Mouse (Mus musculus) liver, adult 2 months (tissue): ENCODE measurements around the gene Zfc3h1. TPM values are rescaled to one million over a fixed set of nuclear protein-coding genes. Genes with fewer than 3 reads are reported as not detected.

Experiments used
- DNase-seq: peaks from one replicate; pipeline ENCODE4 v3.0.0-alpha.2; 2011; ENCODE audit warnings: low read depth, low spot score; ENCODE audit errors: extremely low read depth
- H3K27ac ChIP-seq: fragments of 200-500 bp; replicated peaks from 2 replicates; pipeline ENCODE4 v1.5.1; 2012; ENCODE audit warnings: low read depth, mild to moderate bottlenecking, control low read depth, inconsistent platforms, low read length; ENCODE audit not compliant: insufficient read depth
- H3K27me3 ChIP-seq: fragments of 200-500 bp; 2 replicates; pipeline ENCODE4 v1.6.1; 2012; ENCODE audit warnings: mild to moderate bottlenecking, moderate library complexity, low read length, inconsistent platforms; ENCODE audit not compliant: control insufficient read depth, insufficient read depth
- H3K36me3 ChIP-seq: fragments of 200-500 bp; 2 replicates; pipeline ENCODE4 v1.6.1; 2012; ENCODE audit warnings: low read length, inconsistent platforms; ENCODE audit not compliant: control insufficient read depth, insufficient read depth
- H3K4me1 ChIP-seq: fragments of 200-500 bp; 2 replicates; pipeline ENCODE4 v1.6.1; 2011; ENCODE audit warnings: low read length; ENCODE audit not compliant: control insufficient read depth, insufficient read depth
- H3K4me3 ChIP-seq: fragments of 200-500 bp; 2 replicates; pipeline ENCODE4 v1.5.1; 2011; ENCODE audit warnings: low read depth, mild to moderate bottlenecking, control low read depth, low read length, moderate library complexity; ENCODE audit not compliant: insufficient read depth
- H3K79me2 ChIP-seq: fragments of 200-500 bp; 2 replicates; pipeline ENCODE4 v1.6.1; 2012; ENCODE audit warnings: inconsistent platforms, mild to moderate bottlenecking, low read length, moderate library complexity; ENCODE audit not compliant: control insufficient read depth, insufficient read depth
- H3K9ac ChIP-seq: fragments of 200-500 bp; 2 replicates; pipeline ENCODE4 v1.6.1; 2012; ENCODE audit warnings: low read depth, mild to moderate bottlenecking, control low read depth, inconsistent platforms, low read length
- CTCF ChIP-seq: fragments of 200-500 bp; IDR thresholded peaks from 2 replicates; pipeline ENCODE4 v1.5.1; 2011; ENCODE audit warnings: low read depth, low read length, control low read depth
- POLR2A ChIP-seq: fragments of 200-500 bp; IDR thresholded peaks from 2 replicates; pipeline ENCODE4 v1.6.1; 2011; ENCODE audit warnings: low read length, control low read depth; ENCODE audit not compliant: insufficient read depth; ENCODE audit errors: extremely low read depth
- WGBS: fragments of 180-500 bp; shearing (Covaris S2); methylation state at CpG from one replicate; pipeline ENCODE4 v1.1.7; 2018; 5-methylcytosine and 5-hydroxymethylcytosine counted together
- polyA plus RNA-seq: library from polyadenylated mRNA; depleted of rRNA; stranded (reverse); fragments of >200 nt; gene quantifications from 2 replicates; pipeline ENCODE4 v1.2.3, GENCODE M21; 2012; rRNA removed
- total RNA-seq: library from RNA; depleted of rRNA; stranded (reverse); fragments of >200 nt; gene quantifications from 2 replicates; pipeline ENCODE4 v1.2.3, GENCODE M21; 2014; rRNA removed

Zfc3h1 gene
- total RNA-seq = 28.3 and 31.6 TPM in 2 replicates
- 6.0 and 7.9 TPM in 2 replicates for polyA plus RNA-seq

- Histone ChIP-seq H3K27me3 (no peaks in the 10 kb centered on the region), H3K4me3 (peak within 1 kb of the TSS; percentile 87), H3K9ac (peak within 1 kb of the TSS; percentile 93), H3K36me3 (peaks cover 5% of the 10 kb centered on the region; the same call in 1 of the 2 replicates), H3K27ac (peak within 1 kb of the TSS; percentile 83), H3K79me2 (peaks cover 21% of the 10 kb centered on the region; the same call in 1 of the 2 replicates), H3K4me1 (peaks cover 14% of the 10 kb centered on the region)
- peak; percentile 97 for DNase-seq
- WGBS = under 1% methylated on average over 65 of the region's 65 CpGs
- TF ChIP-seq POLR2A (peak; percentile 87), CTCF (peak; percentile 68)
Observed at GRCm38 (mm10) chr10:115384221-115385017, at the start of gene Zfc3h1, which contains the start of gene Thap2. TSS of gene Zfc3h1 (plus strand) at chr10:115384959. TSS of gene Thap2 (minus strand) at chr10:115384443.

- Histone ChIP-seq H3K79me2 (no peaks in the 10 kb centered on the region), H3K4me1 (peaks cover 2% of the 10 kb centered on the region), H3K9ac (no peak overlapping the region), H3K36me3 (peaks cover 18% of the 10 kb centered on the region; the same call in 1 of the 2 replicates), H3K27ac (peak overlapping the region; percentile 79), H3K4me3 (no peak overlapping the region), H3K27me3 (no peaks in the 10 kb centered on the region)
- DNase-seq = peak; percentile 58
- no peak for TF ChIP-seq CTCF
- no peak for TF ChIP-seq POLR2A
- WGBS = 50% methylated on average over 4 of the region's 4 CpGs
Observed at GRCm38 (mm10) chr10:115336901-115337300, 47.9 kb upstream of the Zfc3h1 start.

- Histone ChIP-seq H3K27ac (no peak overlapping the region), H3K27me3 (no peaks in the 10 kb centered on the region), H3K4me3 (no peak overlapping the region), H3K4me1 (peaks cover 2% of the 10 kb centered on the region), H3K79me2 (no peaks in the 10 kb centered on the region), H3K36me3 (peaks cover 34% of the 10 kb centered on the region), H3K9ac (no peak overlapping the region)
- TF ChIP-seq CTCF (no peak), POLR2A (no peak)
- 95% methylated on average over 7 of the region's 7 CpGs for WGBS
- DNase-seq = no peak
Observed at GRCm38 (mm10) chr10:115339820-115340328, 44.9 kb upstream of the Zfc3h1 start.

GRCm38 (mm10) chr10:115342771-115343425 is 41.9 kb upstream of the Zfc3h1 start:
- Histone ChIP-seq H3K4me1 (no peaks in the 10 kb centered on the region; the same call in 1 of the 2 replicates), H3K27me3 (no peaks in the 10 kb centered on the region), H3K79me2 (no peaks in the 10 kb centered on the region), H3K36me3 (peaks cover 39% of the 10 kb centered on the region), H3K9ac (no peak overlapping the region), H3K4me3 (no peak overlapping the region), H3K27ac (no peak overlapping the region)
- 93% methylated on average over 4 of the region's 4 CpGs for WGBS
- TF ChIP-seq POLR2A (no peak), CTCF (no peak)
- DNase-seq = no peak

- H3K79me2 ChIP-seq = no peaks in the 10 kb centered on the region
- H3K27me3 ChIP-seq = no peaks in the 10 kb centered on the region
- H3K9ac ChIP-seq = no peak overlapping the region
- H3K4me3 ChIP-seq = no peak overlapping the region
- DNase-seq = no peak
- H3K36me3 ChIP-seq = peaks cover 23% of the 10 kb centered on the region
- TF ChIP-seq POLR2A (no peak), CTCF (no peak)
- peaks cover 20% of the 10 kb centered on the region for H3K4me1 ChIP-seq
- no peak overlapping the region for H3K27ac ChIP-seq
Observed at GRCm38 (mm10) chr10:115346444-115346843, 38.3 kb upstream of the Zfc3h1 start.
